Mouse (Mus musculus) liver, embryonic 14.5 days (tissue): ENCODE data around the gene Rrbp1. TPM values are rescaled to one million over a fixed set of nuclear protein-coding genes. Genes with fewer than 3 reads are reported as not detected.
A peak's percentile ranks its signal among the peaks of the same experiment; 100 is the strongest.

ENCODE experiments used
- ATAC-seq: fragments of 200-750 bp; cut with Nextera tagmentation; 2 replicates; pipeline ENCODE4 v1.8.0; 2017; ENCODE audit warnings: moderate number of reproducible peaks, mild to moderate bottlenecking, moderate library complexity; ENCODE audit not compliant: insufficient read depth
- DNase-seq, 3 experiments: peaks; one replicate each; pipeline ENCODE4 v3.0.0-alpha.2; 2012 to 2013; ENCODE audit warnings: low read depth in 3 of 3, low spot score in 3 of 3
- H3K27ac ChIP-seq: fragments of 300-500 bp; sonication (generic); 2 replicates; pipeline ENCODE4 v1.5.1; 2014; ENCODE audit warnings: moderate library complexity, mild to moderate bottlenecking, control low read depth, inconsistent platforms
- H3K27me3 ChIP-seq: fragments of 300-500 bp; sonication (generic); 2 replicates; pipeline ENCODE4 v1.6.1; 2014; ENCODE audit warnings: mild to moderate bottlenecking, low read length, moderate library complexity; ENCODE audit not compliant: control insufficient read depth, insufficient read depth
- H3K36me3 ChIP-seq: fragments of 300-500 bp; sonication (generic); replicated peaks from 2 replicates; pipeline ENCODE4 v1.6.1; 2014; ENCODE audit warnings: low read depth; ENCODE audit not compliant: control insufficient read depth, insufficient read depth
- H3K4me1 ChIP-seq, 2 experiments: fragments of 200-500 bp in 1 of 2; fragments of 300-500 bp in 1 of 2; sonication (generic) in 1 of 2; replicated peaks; 2 replicates each; pipeline ENCODE4 v1.6.1; 2012 to 2014; ENCODE audit warnings: antibody characterized with exemption in 1 of 2, inconsistent platforms in 1 of 2, low read length in 1 of 2; ENCODE audit not compliant: control insufficient read depth in 2 of 2, insufficient read depth in 2 of 2
- H3K4me2 ChIP-seq: fragments of 300-500 bp; sonication (generic); 2 replicates; pipeline ENCODE4 v1.6.1; 2014; ENCODE audit warnings: low read depth, mild to moderate bottlenecking, control low read depth, moderate library complexity
- H3K4me3 ChIP-seq, 2 experiments: fragments of 200-500 bp in 1 of 2; fragments of 300-500 bp in 1 of 2; sonication (generic) in 1 of 2; 2 replicates each; pipeline ENCODE4 v1.5.1; 2012 to 2014; ENCODE audit warnings: low read depth in 2 of 2, low read length in 2 of 2, mild to moderate bottlenecking in 2 of 2, control low read depth in 1 of 2, inconsistent platforms in 1 of 2, moderate library complexity in 1 of 2; ENCODE audit not compliant: insufficient read depth in 1 of 2
- H3K9ac ChIP-seq: fragments of 300-500 bp; sonication (generic); replicated peaks from 2 replicates; pipeline ENCODE4 v1.6.1; 2014; ENCODE audit warnings: mild to moderate bottlenecking, control low read depth, moderate library complexity
- H3K9me3 ChIP-seq: fragments of 300-500 bp; sonication (generic); 2 replicates; pipeline ENCODE4 v1.6.1; 2016; ENCODE audit warnings: low read length, mixed read lengths; ENCODE audit not compliant: control insufficient read depth
- CTCF ChIP-seq: IDR thresholded peaks from 2 replicates; pipeline ENCODE4 v1.5.1; 2016; ENCODE audit warnings: antibody characterized with exemption, low read depth, control low read depth
- EP300 ChIP-seq: IDR thresholded peaks from 2 replicates; pipeline ENCODE4 v1.6.1; 2016; ENCODE audit warnings: antibody characterized with exemption, low read depth
- WGBS: fragments of 180-500 bp; shearing (Covaris S2); extraction: QIAGEN DNeasy Blood & Tissue Kit; methylation state at CpG from one replicate; pipeline ENCODE4 v1.1.7; 2014; ENCODE audit not compliant: insufficient replicate concordance; 5-methylcytosine and 5-hydroxymethylcytosine counted together
- polyA plus RNA-seq, 2 experiments: library from polyadenylated mRNA; depleted of rRNA in 1 of 2; stranded (reverse) in 1 of 2; unstranded in 1 of 2; fragments of >200 nt; fragmentation: Nextera tagmentation in 1 of 2; extraction: Ambion mirVana in 1 of 2; gene quantifications; 2 replicates each; pipeline versions ENCODE4 v1.2.1 to v1.2.3; 2012 to 2014

Rrbp1 gene
- polyA plus RNA-seq, 2 experiments = 39.6 to 83.7 TPM

DNA sequence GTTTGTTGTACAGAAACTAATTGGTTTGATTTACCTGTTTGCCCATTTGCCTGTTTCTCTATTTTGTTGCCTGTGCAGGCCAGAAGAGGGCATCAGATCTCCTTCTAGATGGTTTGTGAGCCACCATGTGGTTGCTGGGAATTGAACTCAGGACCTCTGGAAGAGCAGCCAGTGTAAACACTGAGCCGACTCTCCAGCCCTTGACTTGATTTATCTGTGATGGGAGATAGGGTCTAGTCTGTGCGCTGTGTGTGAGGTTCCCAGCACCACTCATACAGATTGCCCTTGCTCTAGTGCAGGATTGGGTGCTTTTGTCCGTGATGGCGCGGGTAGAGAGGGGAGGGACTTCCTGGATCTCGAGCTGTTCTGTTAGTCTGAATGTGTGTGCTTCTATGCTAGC is 85.2 kb downstream of the Rrbp1 start:
- TF ChIP-seq EP300 = no peak
- peak; percentile 24; the same call in 1 of the 2 replicates for TF ChIP-seq CTCF
- H3K27ac ChIP-seq = no peak overlapping the region
- no peak overlapping the region for H3K9ac ChIP-seq
- no peaks in the 10 kb centered on the region for H3K27me3 ChIP-seq
- no peaks in the 10 kb centered on the region for H3K36me3 ChIP-seq
- no peak for DNase-seq
- WGBS = 83% methylated on average over 6 of the region's 6 CpGs
- no peaks in the 10 kb centered on the region for H3K9me3 ChIP-seq
- peaks cover 2 to 7% of the 10 kb centered on the region in 2 experiments; a peak in 2 of 4 replicates for H3K4me1 ChIP-seq
- no peak overlapping the region for H3K4me2 ChIP-seq
- no peak for ATAC-seq
- H3K4me3 ChIP-seq = no peak overlapping the region

DNA sequence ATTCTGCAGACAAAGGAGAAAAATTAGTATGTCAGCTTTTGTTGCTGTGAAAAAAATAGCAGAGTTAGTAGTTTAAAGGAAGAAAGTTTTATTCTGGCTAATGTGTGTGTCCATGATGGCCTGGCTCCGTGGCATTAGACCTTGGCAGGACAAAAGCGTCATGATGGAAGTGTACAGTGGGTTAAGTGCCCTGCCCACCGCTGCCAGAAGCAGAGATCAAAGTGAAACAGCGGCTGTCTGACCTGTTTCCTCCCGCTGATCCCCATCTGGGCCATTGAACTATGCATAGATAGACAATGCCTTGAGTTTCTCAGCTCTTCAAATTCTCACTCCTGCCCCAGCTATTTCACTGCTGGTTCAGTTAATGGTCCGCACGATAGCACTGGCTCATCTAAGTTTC is 87.0 kb downstream of the Rrbp1 start:
- peaks cover 2 to 9% of the 10 kb centered on the region in 2 experiments; a peak in 2 of 4 replicates for H3K4me1 ChIP-seq
- DNase-seq (no peak), ATAC-seq (no peak)
- H3K9ac ChIP-seq = no peak overlapping the region
- no peaks in the 10 kb centered on the region for H3K9me3 ChIP-seq
- no peaks in the 10 kb centered on the region for H3K36me3 ChIP-seq
- 60% methylated on average over 7 of the region's 7 CpGs for WGBS
- no peak overlapping the region for H3K27ac ChIP-seq
- H3K27me3 ChIP-seq = no peaks in the 10 kb centered on the region
- no peak overlapping the region for H3K4me3 ChIP-seq
- H3K4me2 ChIP-seq = no peak overlapping the region
- TF ChIP-seq CTCF (no peak), EP300 (no peak)

DNA sequence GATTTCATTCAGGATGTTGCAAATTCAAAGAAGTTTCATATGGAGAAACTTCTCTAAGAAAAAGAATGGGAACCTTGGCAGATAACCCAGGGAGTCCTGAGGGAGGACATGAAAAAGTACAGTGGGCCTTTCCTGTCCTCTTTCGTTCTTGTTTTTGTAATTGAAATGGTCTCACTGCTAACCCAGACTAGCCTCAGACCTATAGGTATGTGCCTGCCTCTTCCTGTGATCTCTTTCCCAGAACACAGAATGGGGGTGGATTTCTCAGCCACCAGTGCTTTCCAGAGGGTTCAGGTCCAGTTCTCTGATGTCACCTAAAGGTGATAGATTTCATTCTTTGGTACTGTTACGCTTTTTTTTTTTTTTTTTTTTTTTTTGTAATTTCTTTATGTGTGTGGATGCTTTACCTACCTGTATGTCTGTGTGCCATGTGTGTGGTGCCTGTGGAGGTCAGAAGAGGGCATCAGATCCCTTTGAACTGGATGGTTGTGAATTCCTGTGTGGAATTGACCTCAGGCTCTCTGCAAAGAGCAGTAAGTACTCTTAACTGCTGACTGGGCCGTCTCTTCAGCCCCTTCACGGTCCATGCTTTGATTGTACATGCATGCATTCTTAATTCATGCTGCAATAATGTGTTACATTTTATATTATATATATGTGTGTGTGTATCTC is 92.1 kb downstream of the Rrbp1 start:
- no peak for TF ChIP-seq EP300
- TF ChIP-seq CTCF = peak; percentile 24; the same call in 1 of the 2 replicates
- Histone ChIP-seq H3K27ac (no peak overlapping the region), H3K36me3 (no peaks in the 10 kb centered on the region), H3K27me3 (no peaks in the 10 kb centered on the region), H3K4me1 (peaks cover 24 to 28% of the 10 kb centered on the region in 2 experiments), H3K9me3 (no peaks in the 10 kb centered on the region), H3K4me3 (no peak overlapping the region), H3K9ac (no peak overlapping the region), H3K4me2 (peak overlapping the region; percentile 8; the same call in 1 of the 2 replicates)
- DNase-seq (no peak), ATAC-seq (no peak)
- 60% methylated on average over 4 of the region's 4 CpGs for WGBS

DNA sequence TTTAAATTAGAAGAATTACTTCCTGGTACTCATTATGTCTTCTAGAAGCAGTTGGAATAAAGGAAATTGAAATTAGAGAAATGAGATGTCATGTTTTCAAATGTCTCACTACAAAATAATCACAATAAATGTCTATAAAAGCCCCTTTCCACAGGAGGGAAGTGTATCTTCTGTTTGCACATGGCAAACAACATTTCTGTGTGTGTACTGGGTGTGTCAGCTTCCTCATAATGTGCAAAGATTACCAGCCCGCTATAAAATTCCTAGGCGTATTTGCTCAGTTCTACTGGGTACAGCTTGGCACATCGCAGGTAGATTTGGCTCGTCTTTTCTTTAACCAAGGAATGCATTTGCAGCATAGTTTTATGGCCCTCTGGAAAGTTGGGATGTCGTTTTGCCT is 93.4 kb downstream of the Rrbp1 start:
- Histone ChIP-seq H3K9ac (peak overlapping the region; percentile 68), H3K4me1 (peaks cover 25 to 28% of the 10 kb centered on the region in 2 experiments), H3K27ac (no peak overlapping the region)

DNA sequence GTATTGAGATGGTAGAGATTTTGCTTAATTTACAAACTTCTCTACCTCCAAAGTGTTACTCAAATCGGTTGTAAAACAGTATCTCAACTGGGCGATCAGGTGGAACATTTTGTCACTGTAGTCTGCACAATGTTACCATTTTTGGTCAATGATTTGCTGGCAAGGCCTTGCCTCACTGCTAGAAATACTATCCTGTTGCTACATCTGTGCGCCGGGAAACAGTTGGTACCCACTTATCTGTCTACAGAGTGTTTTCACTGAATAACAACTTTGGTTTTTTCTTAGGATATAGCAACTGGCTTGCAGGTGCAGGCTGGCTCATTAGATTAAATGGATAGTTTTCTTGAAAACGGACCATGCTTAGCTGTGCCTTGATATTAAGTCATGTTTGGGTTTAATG is 94.8 kb downstream of the Rrbp1 start:
- no peaks in the 10 kb centered on the region for H3K36me3 ChIP-seq
- ATAC-seq = peak; percentile 40
- peak overlapping the region; percentile 68 for H3K9ac ChIP-seq
- peak overlapping the region; percentile 63 to 84 for H3K4me3 ChIP-seq
- under 1% methylated on average over 5 of the region's 5 CpGs for WGBS
- no peaks in the 10 kb centered on the region; the same call in 1 of the 2 replicates for H3K27me3 ChIP-seq
- peak overlapping the region; percentile 61 for H3K27ac ChIP-seq
- TF ChIP-seq EP300 (peak; percentile 92), CTCF (no peak)
- H3K9me3 ChIP-seq = no peaks in the 10 kb centered on the region
- H3K4me2 ChIP-seq = peak overlapping the region; percentile 88
- peaks cover 28 to 32% of the 10 kb centered on the region in 2 experiments for H3K4me1 ChIP-seq
- peak; percentile 68 to 81 (median 70) for DNase-seq

More for the DNA sequence above, 93.4 kb downstream of the Rrbp1 start:
- peak overlapping the region; percentile 12 to 63; a peak in 3 of 4 replicates for H3K4me3 ChIP-seq
- no peak for TF ChIP-seq CTCF
- peak; percentile 42; the same call in 1 of the 2 replicates for TF ChIP-seq EP300
- peak overlapping the region; percentile 88 for H3K4me2 ChIP-seq
- WGBS = 26% methylated on average over 5 of the region's 5 CpGs
- H3K27me3 ChIP-seq = no peaks in the 10 kb centered on the region; the same call in 1 of the 2 replicates
- H3K36me3 ChIP-seq = no peaks in the 10 kb centered on the region
- ATAC-seq = no peak
- peak in 2 of 3 experiments; percentile 28 to 44 for DNase-seq
- no peaks in the 10 kb centered on the region for H3K9me3 ChIP-seq
